Mouse (Mus musculus): ENCODE measurements around the gene Pcgf3. TPM values are rescaled to one million over a fixed set of nuclear protein-coding genes. Genes with fewer than 3 reads are reported as not detected.

Pcgf3 gene
- total RNA-seq, 2 experiments from 2014 or later, result 10.4 to 17.2 TPM

DNA sequence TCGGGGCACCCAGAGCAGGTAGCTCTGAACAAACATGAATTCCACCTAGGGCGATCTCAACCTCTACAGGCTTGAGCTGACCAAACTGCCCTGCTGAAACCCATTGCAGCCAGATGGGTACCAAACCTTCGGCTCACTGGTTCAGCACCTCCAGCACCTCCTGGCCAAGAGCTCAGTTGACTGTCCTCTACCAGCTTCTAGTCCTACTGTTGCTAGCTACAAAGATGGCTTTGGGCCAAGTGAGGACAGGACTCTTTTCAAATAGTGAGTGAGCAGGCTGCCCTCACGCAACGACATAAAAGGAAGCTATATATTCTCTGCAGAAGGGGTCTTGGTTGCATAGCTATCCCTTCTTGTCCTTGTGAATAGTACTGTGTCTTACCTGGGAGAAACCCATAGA lies 86.6 kb downstream of the Pcgf3 start:
- ATAC-seq (replicated peaks; ENCODE audit: low FRiP score, poor library complexity, severe bottlenecking), result no peak

DNA sequence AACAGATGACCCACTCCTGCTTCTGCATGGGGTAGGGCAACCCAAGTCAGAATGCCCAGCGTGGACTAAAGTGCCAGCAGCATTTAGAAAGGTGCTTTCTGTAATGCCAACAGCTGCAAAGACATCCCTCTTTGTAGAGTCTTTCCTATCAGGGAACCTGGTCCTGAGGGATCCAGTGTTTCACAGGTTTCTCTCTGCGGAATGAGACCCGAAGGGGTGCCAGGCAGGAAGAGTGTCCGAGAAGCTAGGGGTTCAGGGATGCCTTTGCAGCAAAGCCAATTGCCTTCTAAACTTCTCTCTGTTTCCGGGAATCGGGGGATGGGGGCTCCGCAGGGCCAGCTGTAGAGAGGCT lies 88.1 kb downstream of the Pcgf3 start:
- no peak for ATAC-seq (replicated peaks; ENCODE audit: low FRiP score, poor library complexity, severe bottlenecking)

DNA sequence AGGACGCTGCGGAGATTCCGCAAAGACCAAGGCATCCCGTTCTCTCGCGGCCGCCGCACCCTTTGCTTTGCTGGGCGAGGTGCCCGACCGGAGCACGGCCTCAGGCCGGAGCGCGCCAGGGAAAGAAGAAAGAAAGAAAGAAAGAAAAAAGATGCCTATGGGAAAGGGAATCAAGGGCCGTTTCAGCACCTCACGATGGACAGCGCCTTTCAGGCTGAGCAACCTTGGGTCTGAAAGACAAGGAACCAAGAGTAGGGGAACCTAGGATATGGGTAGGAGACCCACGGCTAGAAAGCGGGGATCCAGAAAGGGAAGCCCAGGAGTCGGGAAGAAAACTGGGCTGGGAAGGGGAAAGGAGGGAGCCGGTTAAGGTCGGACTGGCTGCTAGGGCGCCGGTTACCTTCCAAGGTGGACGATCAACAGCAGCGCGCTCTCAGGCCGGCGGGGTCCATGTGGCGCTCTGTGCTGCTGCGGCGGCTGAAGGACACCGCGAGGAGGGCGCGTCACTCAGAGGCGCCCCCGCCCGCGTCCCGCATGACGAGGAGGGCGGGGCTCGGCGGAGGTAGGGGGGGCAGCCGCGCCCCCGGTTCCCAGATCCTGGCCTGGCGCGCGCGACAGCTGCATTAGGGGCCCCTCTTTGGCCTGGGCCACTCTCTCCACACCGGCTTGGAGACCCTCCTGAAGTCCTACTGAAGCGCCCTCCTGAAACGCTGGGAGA lies 88.6 kb downstream of the Pcgf3 start, which contains the start of gene Cplx1:
TSS of gene Cplx1 (minus strand) at position 536 of the 718 bp plus-strand sequence.
- no peak for ATAC-seq (replicated peaks; ENCODE audit: low FRiP score, poor library complexity, severe bottlenecking)

DNA sequence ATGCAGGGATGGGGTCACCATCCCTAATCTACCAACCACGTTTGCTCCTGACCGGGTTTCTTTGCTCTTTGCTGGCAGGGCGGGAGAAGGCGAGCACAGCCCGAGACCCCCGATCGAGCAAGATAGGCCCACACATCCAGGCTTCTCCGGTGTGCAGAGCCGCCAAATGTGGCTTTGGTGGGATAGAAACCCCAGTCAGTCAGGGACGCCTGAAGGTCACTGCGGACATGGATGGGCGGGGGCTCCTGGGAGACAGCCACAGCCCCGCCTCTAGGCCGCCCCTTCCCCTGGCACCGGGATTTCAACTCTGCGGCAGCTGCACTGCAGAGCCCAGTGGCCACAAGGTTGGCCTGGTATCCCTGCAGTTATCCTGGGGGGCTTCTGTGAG lies 89.2 kb downstream of the Pcgf3 start:
- no peak for ATAC-seq (replicated peaks; ENCODE audit: low FRiP score, poor library complexity, severe bottlenecking)

DNA sequence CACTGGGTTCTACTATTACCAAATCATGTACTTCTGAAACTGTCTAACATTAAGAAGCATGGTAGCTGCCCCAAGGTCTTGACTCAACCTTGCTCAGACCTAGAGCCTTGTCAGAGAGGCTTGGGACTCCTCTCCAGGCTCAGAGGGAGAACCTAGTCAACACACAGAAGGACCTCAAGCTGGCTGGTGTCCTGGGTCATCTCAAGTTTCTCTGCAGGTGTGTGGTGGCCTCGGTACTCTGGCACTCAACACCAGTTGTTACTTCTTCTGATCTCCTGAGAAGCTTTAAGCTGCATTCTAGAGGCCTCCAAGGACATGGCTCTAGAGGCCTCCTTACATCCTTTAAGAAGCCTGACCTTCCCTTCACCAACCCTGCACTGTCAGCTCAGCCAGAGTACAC lies 93.0 kb downstream of the Pcgf3 start:
- no peak for ATAC-seq (replicated peaks; ENCODE audit: low FRiP score, poor library complexity, severe bottlenecking)

Other genes with a start within 250 kb of the Pcgf3 start
- gene Dr1, start 192.3 kb upstream of the Pcgf3 start, total RNA-seq (2015; ENCODE audit: low replicate concordance), result 40.7 and 42.2 TPM in 2 replicates
- 23.1 and 27.9 TPM in 2 replicates for gene Dr1, start 192.3 kb upstream of the Pcgf3 start, total RNA-seq (2017; ENCODE audit: low replicate concordance)
- 2.5 and 3.2 TPM in 2 replicates for gene Pigg, start 148.6 kb upstream of the Pcgf3 start, total RNA-seq (2015; ENCODE audit: low replicate concordance)
- 2.7 and 4.5 TPM in 2 replicates for gene Pigg, start 148.6 kb upstream of the Pcgf3 start, total RNA-seq (2017; ENCODE audit: low replicate concordance)
- gene Gm42517, start 93.3 kb upstream of the Pcgf3 start, total RNA-seq (2015; ENCODE audit: low replicate concordance), result 0.72 TPM in 1 of 2 replicates, not detected in the other
- not detected in 2 replicates for gene Gm42517, start 93.3 kb upstream of the Pcgf3 start, total RNA-seq (2017; ENCODE audit: low replicate concordance)
- not detected in 2 replicates for gene Pde6b, start 72.8 kb upstream of the Pcgf3 start, total RNA-seq (2015; ENCODE audit: low replicate concordance)
- not detected in 2 replicates for gene Pde6b, start 72.8 kb upstream of the Pcgf3 start, total RNA-seq (2017; ENCODE audit: low replicate concordance)
- gene Atp5k, start 26.8 kb upstream of the Pcgf3 start, total RNA-seq (2015; ENCODE audit: low replicate concordance), result 82.6 and 126 TPM in 2 replicates
- 60.6 and 96.3 TPM in 2 replicates for gene Atp5k, start 26.8 kb upstream of the Pcgf3 start, total RNA-seq (2017; ENCODE audit: low replicate concordance)
- gene Mfsd7a, start 12.3 kb upstream of the Pcgf3 start, total RNA-seq (2015; ENCODE audit: low replicate concordance), result not detected in 2 replicates
- 1.0 TPM in 1 of 2 replicates, not detected in the other for gene Mfsd7a, start 12.3 kb upstream of the Pcgf3 start, total RNA-seq (2017; ENCODE audit: low replicate concordance)
- gene Cplx1, start 88.8 kb downstream of the Pcgf3 start, total RNA-seq (2015; ENCODE audit: low replicate concordance), result 1.7 TPM in 1 of 2 replicates, not detected in the other
- not detected in 2 replicates for gene Cplx1, start 88.8 kb downstream of the Pcgf3 start, total RNA-seq (2017; ENCODE audit: low replicate concordance)
- gene Gak, start 168.5 kb downstream of the Pcgf3 start, total RNA-seq (2015; ENCODE audit: low replicate concordance), result 50.8 and 63.3 TPM in 2 replicates
- 61.4 and 69.4 TPM in 2 replicates for gene Gak, start 168.5 kb downstream of the Pcgf3 start, total RNA-seq (2017; ENCODE audit: low replicate concordance)
- gene Tmem175, start 168.5 kb downstream of the Pcgf3 start, total RNA-seq (2015; ENCODE audit: low replicate concordance), result 2.9 and 8.4 TPM in 2 replicates
- 2.8 and 7.9 TPM in 2 replicates for gene Tmem175, start 168.5 kb downstream of the Pcgf3 start, total RNA-seq (2017; ENCODE audit: low replicate concordance)
- 2.5 and 5.8 TPM in 2 replicates for gene Idua, start 199.1 kb downstream of the Pcgf3 start, total RNA-seq (2015; ENCODE audit: low replicate concordance)
- gene Idua, start 199.1 kb downstream of the Pcgf3 start, total RNA-seq (2017; ENCODE audit: low replicate concordance), result 2.2 TPM in 1 of 2 replicates, not detected in the other
- 4.2 TPM in 1 of 2 replicates, not detected in the other for gene Dgkq, start 208.4 kb downstream of the Pcgf3 start, total RNA-seq (2015; ENCODE audit: low replicate concordance)
- 4.9 and 5.5 TPM in 2 replicates for gene Dgkq, start 208.4 kb downstream of the Pcgf3 start, total RNA-seq (2017; ENCODE audit: low replicate concordance)
- gene Slc26a1, start 214.3 kb downstream of the Pcgf3 start, total RNA-seq (2015; ENCODE audit: low replicate concordance), result 3.6 and 4.6 TPM in 2 replicates
- 0.90 and 1.7 TPM in 2 replicates for gene Slc26a1, start 214.3 kb downstream of the Pcgf3 start, total RNA-seq (2017; ENCODE audit: low replicate concordance)
- 22.2 and 28.8 TPM in 2 replicates for gene Fgfrl1, start 231.2 kb downstream of the Pcgf3 start, total RNA-seq (2015; ENCODE audit: low replicate concordance)
- gene Fgfrl1, start 231.2 kb downstream of the Pcgf3 start, total RNA-seq (2017; ENCODE audit: low replicate concordance), result 21.5 and 23.2 TPM in 2 replicates

Measured in erythroid progenitor cell, adult 5-6 weeks (primary cell).